Mouse (Mus musculus) liver, postnatal 0 days (tissue): Measurements from ENCODE around the gene Ppcs.

ENCODE experiments used
- CTCF ChIP-seq: sonication (generic); IDR thresholded peaks from 2 replicates; pipeline ENCODE4 v1.5.1; 2016; ENCODE audit warnings: antibody characterized with exemption, low read depth
- EP300 ChIP-seq: IDR thresholded peaks from 2 replicates; pipeline ENCODE4 v1.6.1; 2016; ENCODE audit warnings: antibody characterized with exemption, low read depth, mild to moderate bottlenecking

GRCm38 (mm10) chr4:119441836-119442235, 19.6 kb upstream of the Ppcs start:
- TF ChIP-seq CTCF (no peak), EP300 (no peak)
